Mouse (Mus musculus): ENCODE results near the gene Ilf3. TPM values are rescaled to one million over a fixed set of nuclear protein-coding genes. Genes with fewer than 3 reads are reported as not detected.

Ilf3 gene
- polyA plus RNA-seq (2014; fragmentation: Illumina TruSeq; extraction: RNeasy Lipid Tissue Mini Kit (QIAGEN cat#74804); ENCODE audit: low read depth, low replicate concordance), result 4.7 TPM

GRCm38 (mm10) chr9:21367357-21368111 is at the start of gene Ilf3:
Ilf3 (plus strand) TSS chr9:21367871.

GRCm38 (mm10) chr9:21320619-21321512 is 46.8 kb upstream of the Ilf3 start, which contains the start of gene Slc44a2:
Slc44a2 (plus strand) TSS chr9:21320698.

DNA sequence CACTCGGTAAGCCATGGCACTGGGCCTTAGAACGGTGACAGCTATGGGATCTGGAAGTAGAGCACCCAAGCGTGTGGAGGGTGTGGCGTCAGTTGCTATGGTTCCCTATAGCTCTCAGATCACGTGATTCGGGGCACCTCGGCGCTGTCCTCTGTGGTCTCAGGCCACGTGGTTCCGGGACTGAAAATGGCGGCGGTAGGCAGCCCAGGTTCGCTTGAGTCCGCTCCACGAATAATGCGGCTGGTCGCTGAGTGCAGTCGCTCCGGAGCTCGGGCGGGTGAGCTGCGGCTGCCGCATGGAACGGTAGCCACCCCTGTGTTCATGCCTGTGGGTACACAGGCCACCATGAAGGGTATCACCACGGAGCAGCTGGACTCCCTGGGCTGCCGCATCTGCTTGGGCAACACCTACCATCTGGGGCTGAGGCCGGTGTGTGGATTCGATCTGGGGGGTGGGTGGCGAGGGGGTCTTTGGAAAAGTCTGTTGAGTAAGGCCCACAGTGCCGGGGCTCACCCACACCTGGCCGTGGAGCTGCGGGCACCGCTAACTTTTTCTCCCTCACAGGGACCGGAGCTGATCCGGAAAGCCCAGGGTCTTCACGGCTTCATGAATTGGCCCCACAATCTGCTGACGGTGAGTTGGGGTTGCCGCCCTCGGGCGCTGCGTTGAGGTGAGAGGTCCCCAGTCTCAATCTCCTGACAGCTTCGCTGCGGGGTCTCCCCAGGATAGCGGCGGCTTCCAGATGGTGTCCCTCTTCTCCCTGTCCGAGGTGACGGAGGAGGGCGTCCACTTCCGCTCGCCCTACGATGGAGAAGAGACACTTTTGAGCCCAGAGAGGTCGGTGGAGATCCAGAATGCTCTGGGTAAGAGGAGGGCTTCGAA is 44.2 kb downstream of the Ilf3 start, which contains the start of gene Qtrt1:
Gene Qtrt1 (plus strand): TSS at position 169 of the 882 bp plus-strand sequence.

GRCm38 (mm10) chr9:21424631-21425555 is 57.2 kb downstream of the Ilf3 start, which contains the start of gene Dnm2:
Dnm2 (plus strand) TSS chr9:21424908.

Other genes starting within 250 kb of the Ilf3 start
- 2.3 TPM for gene Tyk2, start 236.6 kb upstream of the Ilf3 start, polyA plus RNA-seq (2014; fragmentation: Illumina TruSeq; extraction: RNeasy Lipid Tissue Mini Kit (QIAGEN cat#74804); ENCODE audit: low read depth, low replicate concordance)
- 14.0 TPM for gene Cdc37, start 217.9 kb upstream of the Ilf3 start, polyA plus RNA-seq (2014; fragmentation: Illumina TruSeq; extraction: RNeasy Lipid Tissue Mini Kit (QIAGEN cat#74804); ENCODE audit: low read depth, low replicate concordance)
- 0.69 TPM for gene Pde4a, start 202.2 kb upstream of the Ilf3 start, polyA plus RNA-seq (2014; fragmentation: Illumina TruSeq; extraction: RNeasy Lipid Tissue Mini Kit (QIAGEN cat#74804); ENCODE audit: low read depth, low replicate concordance)
- 6.6 TPM for gene Keap1, start 128.5 kb upstream of the Ilf3 start, polyA plus RNA-seq (2014; fragmentation: Illumina TruSeq; extraction: RNeasy Lipid Tissue Mini Kit (QIAGEN cat#74804); ENCODE audit: low read depth, low replicate concordance)
- gene S1pr5, start 119.4 kb upstream of the Ilf3 start, polyA plus RNA-seq (2014; fragmentation: Illumina TruSeq; extraction: RNeasy Lipid Tissue Mini Kit (QIAGEN cat#74804); ENCODE audit: low read depth, low replicate concordance), result 2.5 TPM
- gene Atg4d, start 102.6 kb upstream of the Ilf3 start, polyA plus RNA-seq (2014; fragmentation: Illumina TruSeq; extraction: RNeasy Lipid Tissue Mini Kit (QIAGEN cat#74804); ENCODE audit: low read depth, low replicate concordance), result 2.4 TPM
- gene Kri1, start 79.9 kb upstream of the Ilf3 start, polyA plus RNA-seq (2014; fragmentation: Illumina TruSeq; extraction: RNeasy Lipid Tissue Mini Kit (QIAGEN cat#74804); ENCODE audit: low read depth, low replicate concordance), result 2.3 TPM
- gene Cdkn2d, start 76.5 kb upstream of the Ilf3 start, polyA plus RNA-seq (2014; fragmentation: Illumina TruSeq; extraction: RNeasy Lipid Tissue Mini Kit (QIAGEN cat#74804); ENCODE audit: low read depth, low replicate concordance), result 0.74 TPM
- not detected for gene Ap1m2, start 55.5 kb upstream of the Ilf3 start, polyA plus RNA-seq (2014; fragmentation: Illumina TruSeq; extraction: RNeasy Lipid Tissue Mini Kit (QIAGEN cat#74804); ENCODE audit: low read depth, low replicate concordance)
- 3.2 TPM for gene Slc44a2, start 47.2 kb upstream of the Ilf3 start, polyA plus RNA-seq (2014; fragmentation: Illumina TruSeq; extraction: RNeasy Lipid Tissue Mini Kit (QIAGEN cat#74804); ENCODE audit: low read depth, low replicate concordance)
- gene Qtrt1, start 44.0 kb downstream of the Ilf3 start, polyA plus RNA-seq (2014; fragmentation: Illumina TruSeq; extraction: RNeasy Lipid Tissue Mini Kit (QIAGEN cat#74804); ENCODE audit: low read depth, low replicate concordance), result not detected
- gene Dnm2, start 57.0 kb downstream of the Ilf3 start, polyA plus RNA-seq (2014; fragmentation: Illumina TruSeq; extraction: RNeasy Lipid Tissue Mini Kit (QIAGEN cat#74804); ENCODE audit: low read depth, low replicate concordance), result 9.2 TPM
- gene Tmed1, start 142.4 kb downstream of the Ilf3 start, polyA plus RNA-seq (2014; fragmentation: Illumina TruSeq; extraction: RNeasy Lipid Tissue Mini Kit (QIAGEN cat#74804); ENCODE audit: low read depth, low replicate concordance), result 1.9 TPM
- 2.8 TPM for gene AB124611, start 158.3 kb downstream of the Ilf3 start, polyA plus RNA-seq (2014; fragmentation: Illumina TruSeq; extraction: RNeasy Lipid Tissue Mini Kit (QIAGEN cat#74804); ENCODE audit: low read depth, low replicate concordance)
- gene Carm1, start 179.0 kb downstream of the Ilf3 start, polyA plus RNA-seq (2014; fragmentation: Illumina TruSeq; extraction: RNeasy Lipid Tissue Mini Kit (QIAGEN cat#74804); ENCODE audit: low read depth, low replicate concordance), result 2.6 TPM
- gene Timm29, start 224.9 kb downstream of the Ilf3 start, polyA plus RNA-seq (2014; fragmentation: Illumina TruSeq; extraction: RNeasy Lipid Tissue Mini Kit (QIAGEN cat#74804); ENCODE audit: low read depth, low replicate concordance), result 30.6 TPM
- gene Yipf2, start 225.0 kb downstream of the Ilf3 start, polyA plus RNA-seq (2014; fragmentation: Illumina TruSeq; extraction: RNeasy Lipid Tissue Mini Kit (QIAGEN cat#74804); ENCODE audit: low read depth, low replicate concordance), result 7.8 TPM
- 2.7 TPM for gene Smarca4, start 248.3 kb downstream of the Ilf3 start, polyA plus RNA-seq (2014; fragmentation: Illumina TruSeq; extraction: RNeasy Lipid Tissue Mini Kit (QIAGEN cat#74804); ENCODE audit: low read depth, low replicate concordance)